Mouse (Mus musculus): ENCODE measurements around the gene Sbno2. TPM values are rescaled to one million over a fixed set of nuclear protein-coding genes. Genes with fewer than 3 reads are reported as not detected.

Gene Sbno2
- polyA plus RNA-seq, 1 experiment from 2014 or later: 13.0 TPM

- H3K27ac ChIP-seq (ENCODE audit: poor library complexity, severe bottlenecking): peak overlapping the region; percentile 78
- no peaks in the 10 kb centered on the region for H3K9me3 ChIP-seq (replicated peaks)
- peaks cover 37% of the 10 kb centered on the region for H3K4me1 ChIP-seq (replicated peaks)
- H3K4me3 ChIP-seq: no peak overlapping the region
- peak overlapping the region; percentile 20; the same call in 1 of the 2 replicates for H3K4me2 ChIP-seq
- peaks cover 48% of the 10 kb centered on the region for H3K36me3 ChIP-seq
- H3K27me3 ChIP-seq (replicated peaks): no peaks in the 10 kb centered on the region
- peak; percentile 70 for ATAC-seq (ENCODE audit: insufficient number of reproducible peaks, low FRiP score)
- H3K9ac ChIP-seq: peak overlapping the region; percentile 8; the same call in 1 of the 2 replicates
- 16% methylated on average over 5 of the region's 5 CpGs for WGBS
These were observed 72.4 kb downstream of the Sbno2 start for GRCm38 (mm10) chr10:80032799-80033480.

DNA sequence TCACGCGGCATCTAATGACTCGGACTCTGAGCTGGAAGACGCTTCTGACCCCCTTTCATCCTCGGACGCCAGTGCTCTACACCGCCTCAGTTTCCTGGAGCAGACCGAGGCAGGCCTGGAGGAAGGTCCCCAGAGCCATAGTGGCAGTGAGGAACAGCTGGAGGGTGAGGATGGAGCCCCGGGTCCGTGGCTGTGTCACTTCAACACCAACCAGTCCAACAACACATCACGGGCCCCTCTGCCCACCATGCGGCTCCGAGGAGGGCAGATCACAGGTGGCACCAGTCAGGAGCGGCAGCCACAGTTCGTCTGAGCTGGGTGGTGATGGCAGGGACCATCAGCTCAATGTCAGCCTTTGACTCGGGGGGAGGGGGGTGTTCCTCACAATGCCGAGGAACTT lies 74.6 kb downstream of the Sbno2 start:
- 82% methylated on average over 17 of the region's 17 CpGs for WGBS
- Histone ChIP-seq H3K36me3 (peaks cover 31% of the 10 kb centered on the region), H3K27ac (ENCODE audit: poor library complexity, severe bottlenecking) (no peak overlapping the region), H3K27me3 (replicated peaks) (no peaks in the 10 kb centered on the region), H3K4me1 (replicated peaks) (peaks cover 34% of the 10 kb centered on the region), H3K4me2 (no peak overlapping the region), H3K9me3 (replicated peaks) (no peaks in the 10 kb centered on the region), H3K4me3 (no peak overlapping the region), H3K9ac (no peak overlapping the region)
- ATAC-seq (ENCODE audit: insufficient number of reproducible peaks, low FRiP score): no peak

DNA sequence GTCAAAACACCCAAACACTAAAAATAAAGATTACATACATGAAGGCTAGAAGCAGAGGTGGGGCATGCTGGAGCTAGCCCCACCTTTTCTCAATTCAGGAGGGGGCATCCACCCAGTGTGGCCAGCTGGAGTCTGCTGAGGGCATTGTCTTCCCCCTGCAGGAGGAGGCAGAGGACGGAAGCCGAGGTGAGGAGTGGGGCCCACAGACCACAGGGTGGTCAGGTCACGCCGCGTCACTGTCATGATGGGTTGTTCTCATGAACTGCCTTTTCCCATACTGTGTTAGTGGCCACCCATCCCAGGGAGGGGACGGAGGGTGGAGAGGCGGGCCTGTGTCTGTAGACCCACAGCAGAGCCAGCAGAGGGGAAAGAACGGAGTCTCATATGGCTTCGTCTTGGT lies 75.2 kb downstream of the Sbno2 start:
- no peak overlapping the region for H3K9ac ChIP-seq
- WGBS: 89% methylated on average over 9 of the region's 9 CpGs
- no peak for ATAC-seq (ENCODE audit: insufficient number of reproducible peaks, low FRiP score)
- peaks cover 25% of the 10 kb centered on the region for H3K36me3 ChIP-seq
- H3K4me3 ChIP-seq: no peak overlapping the region
- peaks cover 31% of the 10 kb centered on the region for H3K4me1 ChIP-seq (replicated peaks)
- H3K9me3 ChIP-seq (replicated peaks): no peaks in the 10 kb centered on the region
- no peak overlapping the region for H3K27ac ChIP-seq (ENCODE audit: poor library complexity, severe bottlenecking)
- no peak overlapping the region for H3K4me2 ChIP-seq
- H3K27me3 ChIP-seq (replicated peaks): no peaks in the 10 kb centered on the region

DNA sequence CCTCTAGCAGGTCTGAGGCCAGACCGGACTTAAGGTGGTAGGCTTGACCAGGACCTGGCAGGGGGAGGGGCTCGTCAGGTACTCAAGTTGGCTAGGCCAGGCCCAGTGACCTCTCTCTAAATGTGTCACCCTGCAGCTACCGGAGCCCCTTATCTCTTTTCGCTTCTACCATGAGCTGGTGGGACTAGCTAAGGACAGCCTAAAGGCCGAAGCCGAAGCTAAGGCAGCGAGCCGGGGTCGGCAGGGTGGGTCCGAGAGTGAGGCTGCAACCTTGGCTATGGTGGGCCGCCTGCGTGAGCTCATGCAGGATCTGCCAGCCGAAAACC lies 76.9 kb downstream of the Sbno2 start:
- H3K27me3 ChIP-seq (replicated peaks): no peaks in the 10 kb centered on the region
- peaks cover 20% of the 10 kb centered on the region for H3K36me3 ChIP-seq
- WGBS: 86% methylated on average over 13 of the region's 13 CpGs
- no peak overlapping the region for H3K4me3 ChIP-seq
- no peak overlapping the region for H3K4me2 ChIP-seq
- H3K4me1 ChIP-seq (replicated peaks): peaks cover 15% of the 10 kb centered on the region
- H3K9me3 ChIP-seq (replicated peaks): no peaks in the 10 kb centered on the region
- no peak overlapping the region for H3K27ac ChIP-seq (ENCODE audit: poor library complexity, severe bottlenecking)
- no peak for ATAC-seq (ENCODE audit: insufficient number of reproducible peaks, low FRiP score)
- no peak overlapping the region for H3K9ac ChIP-seq

GRCm38 (mm10) chr10:80027681-80028520 lies 77.5 kb downstream of the Sbno2 start:
- H3K4me1 ChIP-seq (replicated peaks): peaks cover 9% of the 10 kb centered on the region
- no peak overlapping the region for H3K9ac ChIP-seq
- H3K4me2 ChIP-seq: no peak overlapping the region
- no peak overlapping the region for H3K4me3 ChIP-seq
- no peaks in the 10 kb centered on the region for H3K27me3 ChIP-seq (replicated peaks)
- no peaks in the 10 kb centered on the region for H3K9me3 ChIP-seq (replicated peaks)
- no peak overlapping the region for H3K27ac ChIP-seq (ENCODE audit: poor library complexity, severe bottlenecking)
- H3K36me3 ChIP-seq: peaks cover 20% of the 10 kb centered on the region
- no peak for ATAC-seq (ENCODE audit: insufficient number of reproducible peaks, low FRiP score)
- WGBS: 74% methylated on average over 20 of the region's 20 CpGs

GRCm38 (mm10) chr10:80025889-80026288 lies 79.5 kb downstream of the Sbno2 start:
- H3K36me3 ChIP-seq: peaks cover 27% of the 10 kb centered on the region
- no peaks in the 10 kb centered on the region for H3K9me3 ChIP-seq (replicated peaks)

GRCm38 (mm10) chr10:80025463-80025862 lies 79.9 kb downstream of the Sbno2 start:
- Histone ChIP-seq H3K9ac (no peak overlapping the region), H3K4me2 (no peak overlapping the region), H3K9me3 (replicated peaks) (no peaks in the 10 kb centered on the region), H3K27me3 (replicated peaks) (no peaks in the 10 kb centered on the region), H3K4me3 (no peak overlapping the region), H3K4me1 (replicated peaks) (0 out of 2 replicates have a peak, but pooled peaks cover 1% of the 10 kb centered on the region), H3K27ac (ENCODE audit: poor library complexity, severe bottlenecking) (no peak overlapping the region), H3K36me3 (peaks cover 25% of the 10 kb centered on the region; the same call in 1 of the 2 replicates)
- no peak for ATAC-seq (ENCODE audit: insufficient number of reproducible peaks, low FRiP score)
- WGBS: 77% methylated on average over 10 of the region's 10 CpGs

More at GRCm38 (mm10) chr10:80025889-80026288, 79.5 kb downstream of the Sbno2 start:
- no peak overlapping the region for H3K27ac ChIP-seq (ENCODE audit: poor library complexity, severe bottlenecking)
- whole genome bisulfite sequencing: 65% methylated on average over 12 of the region's 12 CpGs
- H3K27me3 ChIP-seq (replicated peaks): no peaks in the 10 kb centered on the region
- no peak overlapping the region for H3K9ac ChIP-seq
- ATAC-seq (ENCODE audit: insufficient number of reproducible peaks, low FRiP score): 0 out of 2 replicates have a peak, but pooled peaks have one; percentile 26
- H3K4me3 ChIP-seq: no peak overlapping the region
- H3K4me2 ChIP-seq: no peak overlapping the region
- no peaks in the 10 kb centered on the region for H3K4me1 ChIP-seq (replicated peaks)

- H3K4me3 ChIP-seq: no peak overlapping the region
- peaks cover 5% of the 10 kb centered on the region for H3K4me1 ChIP-seq (replicated peaks)
- H3K9ac ChIP-seq: no peak overlapping the region
- H3K36me3 ChIP-seq: peaks cover 21% of the 10 kb centered on the region; the same call in 1 of the 2 replicates
- ATAC-seq (ENCODE audit: insufficient number of reproducible peaks, low FRiP score): no peak
- H3K4me2 ChIP-seq: no peak overlapping the region
- H3K27ac ChIP-seq (ENCODE audit: poor library complexity, severe bottlenecking): no peak overlapping the region
- WGBS: 57% methylated on average over 4 of the region's 4 CpGs
- no peaks in the 10 kb centered on the region for H3K9me3 ChIP-seq (replicated peaks)
- H3K27me3 ChIP-seq (replicated peaks): no peaks in the 10 kb centered on the region
These were observed 80.4 kb downstream of the Sbno2 start for GRCm38 (mm10) chr10:80025044-80025347.

- no peak overlapping the region for H3K4me3 ChIP-seq
- 76% methylated on average over 15 of the region's 15 CpGs for WGBS
- no peaks in the 10 kb centered on the region for H3K9me3 ChIP-seq (replicated peaks)
- H3K36me3 ChIP-seq: peaks cover 21% of the 10 kb centered on the region; the same call in 1 of the 2 replicates
- ATAC-seq (ENCODE audit: insufficient number of reproducible peaks, low FRiP score): no peak
- no peak overlapping the region for H3K9ac ChIP-seq
- no peaks in the 10 kb centered on the region for H3K27me3 ChIP-seq (replicated peaks)
- H3K4me2 ChIP-seq: no peak overlapping the region
- peaks cover 11% of the 10 kb centered on the region for H3K4me1 ChIP-seq (replicated peaks)
- no peak overlapping the region for H3K27ac ChIP-seq (ENCODE audit: poor library complexity, severe bottlenecking)
These were observed 80.9 kb downstream of the Sbno2 start for GRCm38 (mm10) chr10:80024229-80025043.

DNA sequence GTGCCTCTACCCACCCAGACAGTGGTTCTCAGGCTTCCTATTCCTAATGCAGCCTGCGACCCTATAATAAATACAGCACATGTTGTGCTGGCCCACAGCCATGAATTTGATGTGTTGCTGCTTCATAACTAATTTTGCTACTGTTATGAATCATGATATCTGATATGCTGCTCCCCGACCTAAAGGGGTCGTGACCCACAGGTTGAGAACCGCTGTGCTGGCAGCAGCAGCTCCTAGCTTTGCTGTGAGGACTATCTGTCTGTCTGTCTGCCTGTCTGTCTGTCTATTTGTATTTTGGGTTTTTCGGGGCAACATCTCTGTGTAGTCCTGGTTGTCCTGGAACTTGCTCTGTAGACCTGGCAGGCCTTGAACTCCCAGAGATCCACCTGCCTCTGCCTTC lies 81.6 kb downstream of the Sbno2 start:
- ATAC-seq (ENCODE audit: insufficient number of reproducible peaks, low FRiP score): no peak
- no peaks in the 10 kb centered on the region for H3K9me3 ChIP-seq (replicated peaks)
- 84% methylated on average over 5 of the region's 5 CpGs for WGBS
- H3K4me3 ChIP-seq: no peak overlapping the region
- peaks cover 17% of the 10 kb centered on the region for H3K4me1 ChIP-seq (replicated peaks)
- H3K27ac ChIP-seq (ENCODE audit: poor library complexity, severe bottlenecking): no peak overlapping the region
- peaks cover 17% of the 10 kb centered on the region; the same call in 1 of the 2 replicates for H3K36me3 ChIP-seq
- no peak overlapping the region for H3K4me2 ChIP-seq
- H3K9ac ChIP-seq: no peak overlapping the region
- no peaks in the 10 kb centered on the region for H3K27me3 ChIP-seq (replicated peaks)

DNA sequence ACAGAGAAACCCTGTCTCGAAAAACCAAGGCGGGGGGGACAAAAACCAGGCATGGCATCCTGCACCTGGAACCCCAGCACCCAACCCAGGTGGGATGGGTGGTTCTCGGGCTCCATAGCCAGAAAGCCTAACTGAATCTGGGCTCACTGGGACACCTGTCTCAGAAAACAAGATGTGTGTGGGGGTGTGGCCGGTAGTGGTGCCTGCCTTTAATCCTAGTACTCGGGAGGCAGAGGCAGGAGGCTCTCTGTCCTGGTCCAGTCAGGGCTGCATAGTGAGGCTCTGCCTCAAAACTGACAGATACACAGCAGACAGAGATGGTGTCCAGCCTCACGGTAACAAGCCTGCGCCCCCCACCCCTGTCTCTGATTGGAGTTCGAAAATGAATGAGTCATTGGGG lies 82.6 kb downstream of the Sbno2 start:
- H3K27ac ChIP-seq (ENCODE audit: poor library complexity, severe bottlenecking): no peak overlapping the region
- no peak overlapping the region for H3K4me3 ChIP-seq
- peaks cover 17% of the 10 kb centered on the region; the same call in 1 of the 2 replicates for H3K36me3 ChIP-seq
- H3K4me2 ChIP-seq: no peak overlapping the region
- no peaks in the 10 kb centered on the region for H3K9me3 ChIP-seq (replicated peaks)
- 93% methylated on average over 8 of the region's 8 CpGs for WGBS
- ATAC-seq (ENCODE audit: insufficient number of reproducible peaks, low FRiP score): no peak
- H3K27me3 ChIP-seq (replicated peaks): peaks cover 1% of the 10 kb centered on the region; the same call in 1 of the 2 replicates
- peaks cover 21% of the 10 kb centered on the region for H3K4me1 ChIP-seq (replicated peaks)
- no peak overlapping the region for H3K9ac ChIP-seq
